Mouse (Mus musculus): Measurements from ENCODE around the gene Qprt.
"Not testable (repeated sequence)": the region's sequence is repeated elsewhere in the genome, so short reads cannot be mapped to it uniquely, and the experiment has no call there.

The Qprt gene

GRCm38 (mm10) chr7:127098950-127099349 is 23.1 kb downstream of the Qprt start:
- no peak for DNase-seq (ENCODE audit: extremely low spot score, low spot score)

DNA sequence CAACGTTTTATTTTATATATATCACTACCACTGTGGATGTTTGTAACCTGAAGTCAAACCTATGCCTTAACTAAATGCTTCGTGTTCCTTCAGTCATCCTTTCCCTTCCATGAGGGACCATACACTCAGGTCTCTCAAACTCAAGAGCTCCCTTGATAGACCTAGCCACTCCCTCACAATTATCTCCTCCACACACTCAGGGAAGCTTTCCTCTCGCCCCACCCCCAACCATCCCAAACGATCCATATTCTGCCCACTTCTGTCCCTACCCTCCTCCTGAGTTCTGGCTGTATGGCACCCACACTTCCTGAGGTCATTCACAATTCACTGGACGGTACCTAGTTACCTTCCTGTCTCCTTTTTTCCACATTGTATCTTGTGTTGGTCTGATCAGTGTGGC is 23.5 kb downstream of the Qprt start:
- DNase-seq (ENCODE audit: extremely low spot score, low spot score): no peak

GRCm38 (mm10) chr7:127096456-127096855 is 25.6 kb downstream of the Qprt start:
- DNase-seq (ENCODE audit: extremely low spot score, low spot score): no peak

- DNase-seq (ENCODE audit: extremely low spot score, low spot score): no peak
Measured at GRCm38 (mm10) chr7:127093914-127094313, 28.1 kb downstream of the Qprt start.

- no peak for DNase-seq (ENCODE audit: extremely low spot score, low spot score)
Measured at GRCm38 (mm10) chr7:127091114-127091896, 30.7 kb downstream of the Qprt start, which contains the start of gene AI467606. Gene AI467606 (plus strand): TSS chr7:127091359.

GRCm38 (mm10) chr7:127090154-127091113 is 31.6 kb downstream of the Qprt start:
- DNase-seq (ENCODE audit: extremely low spot score, low spot score): no peak

DNA sequence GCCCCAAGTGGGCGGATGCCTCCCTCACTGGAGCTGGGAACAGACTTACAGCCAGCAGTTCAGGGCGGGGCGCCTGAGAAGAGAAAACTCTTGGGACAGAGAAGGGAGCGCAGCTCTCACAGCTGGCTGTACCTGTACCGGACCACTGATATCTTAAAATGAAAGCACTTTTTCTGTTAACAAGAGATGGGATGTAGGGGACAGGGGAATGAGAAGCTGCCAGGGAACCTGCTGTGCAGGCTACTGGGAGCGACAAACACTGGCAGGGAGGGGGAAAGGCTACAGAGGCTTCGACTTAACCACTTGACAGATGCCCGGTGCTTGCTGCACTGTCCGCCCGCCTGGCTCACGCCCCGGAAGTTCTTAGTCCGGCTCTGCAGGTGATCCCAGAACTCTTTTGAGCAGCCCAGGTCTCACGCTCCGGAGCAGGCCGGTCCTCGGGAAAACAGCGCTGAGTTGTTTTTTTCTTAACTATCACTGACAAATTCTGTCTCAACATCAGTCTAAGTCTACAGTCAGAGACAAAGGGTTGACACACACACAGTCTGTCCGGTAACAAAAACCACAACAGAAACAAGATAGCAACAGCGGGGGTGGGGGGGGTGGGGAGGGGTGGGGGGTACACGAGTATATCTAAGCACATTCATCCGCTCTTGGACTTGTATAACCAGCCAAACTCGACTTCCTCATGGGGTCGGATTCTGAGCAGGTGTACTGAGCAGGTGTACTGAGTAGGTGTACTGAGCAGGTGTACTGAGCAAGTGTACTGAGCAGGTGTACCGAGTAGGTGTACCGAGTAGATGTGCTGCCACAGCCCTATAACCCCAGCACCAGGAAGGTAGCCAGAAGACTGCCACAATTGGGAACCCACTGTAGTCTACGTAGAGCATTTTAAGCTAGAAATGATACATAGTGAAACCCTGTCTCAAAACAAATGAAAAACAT is 32.9 kb downstream of the Qprt start:
- no peak for DNase-seq (ENCODE audit: extremely low spot score, low spot score)

GRCm38 (mm10) chr7:127088083-127088482 is 33.9 kb downstream of the Qprt start:
- no peak for DNase-seq (ENCODE audit: extremely low spot score, low spot score)

GRCm38 (mm10) chr7:127087278-127088010 is 34.6 kb downstream of the Qprt start, which contains the start of gene Zg16:
Gene Zg16 (minus strand): TSS chr7:127087328.
- DNase-seq (ENCODE audit: extremely low spot score, low spot score): not testable (repeated sequence)

DNA sequence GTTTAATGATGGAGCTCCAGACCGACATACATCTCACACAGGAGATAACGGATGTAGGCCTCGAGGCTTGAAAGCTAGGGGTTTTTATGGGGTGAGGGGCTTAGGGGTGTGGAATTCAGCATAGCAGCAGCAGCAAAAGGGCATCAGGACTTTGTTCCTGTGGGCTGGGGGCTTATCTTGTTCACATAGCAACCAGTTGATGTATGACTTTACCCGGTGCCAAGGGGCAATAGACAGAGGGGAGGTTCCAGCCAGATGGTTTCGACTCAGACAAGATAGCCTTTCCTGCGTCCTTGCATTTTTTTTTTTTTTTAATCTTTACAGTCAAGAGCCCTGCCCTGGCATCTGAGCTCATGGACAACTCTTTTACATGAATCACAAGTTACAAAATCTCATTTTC is 36.3 kb downstream of the Qprt start:
- not testable (repeated sequence) for DNase-seq (ENCODE audit: extremely low spot score, low spot score)

DNA sequence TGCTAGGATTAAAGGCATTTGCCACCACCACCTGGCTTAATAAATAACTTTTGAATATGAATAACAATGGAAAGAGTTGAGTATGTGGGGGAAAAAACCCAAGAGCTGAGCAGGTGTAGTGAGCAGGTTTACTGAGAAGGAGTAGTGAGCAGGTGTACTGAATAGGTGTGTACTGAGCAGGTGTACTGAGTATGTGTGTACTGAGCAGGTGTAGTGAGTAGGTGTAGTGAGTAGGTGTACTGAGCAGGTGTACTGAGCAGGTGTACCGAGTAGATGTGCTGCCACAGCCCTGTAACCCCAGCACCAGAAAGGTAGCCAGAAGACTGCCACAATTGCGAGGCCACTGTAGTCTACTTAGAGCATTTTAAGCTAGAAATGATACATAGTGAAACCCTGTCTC is 37.2 kb downstream of the Qprt start:
- DNase-seq (ENCODE audit: extremely low spot score, low spot score): no peak

- DNase-seq (ENCODE audit: extremely low spot score, low spot score): no peak
Measured at GRCm38 (mm10) chr7:127083689-127084088, 38.3 kb downstream of the Qprt start.

DNA sequence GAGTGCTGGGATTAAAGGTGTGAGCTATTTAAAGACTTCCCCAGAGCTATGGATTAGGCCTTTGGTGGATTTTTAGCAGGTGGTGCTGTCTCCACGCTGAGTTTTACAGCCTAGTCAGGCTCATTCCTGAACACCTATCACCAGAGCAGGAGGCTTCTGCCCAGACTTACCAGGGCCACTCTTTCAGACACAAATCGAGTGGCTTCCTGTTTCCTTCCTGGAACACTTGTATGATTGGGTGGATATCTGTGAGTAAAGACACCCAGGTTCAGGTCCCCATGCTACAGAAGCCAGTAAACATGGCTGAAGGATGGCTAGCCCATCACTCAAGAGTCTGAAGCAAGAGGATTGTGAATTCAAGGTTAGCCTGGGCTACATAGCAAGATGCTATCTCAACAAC is 39.0 kb downstream of the Qprt start:
- no peak for DNase-seq (ENCODE audit: extremely low spot score, low spot score)

GRCm38 (mm10) chr7:127082271-127082670 is 39.8 kb downstream of the Qprt start:
- DNase-seq (ENCODE audit: extremely low spot score, low spot score): no peak

- DNase-seq (ENCODE audit: extremely low spot score, low spot score): no peak
Measured at GRCm38 (mm10) chr7:127080045-127080444, 42.0 kb downstream of the Qprt start.

- DNase-seq (ENCODE audit: extremely low spot score, low spot score): no peak
Measured at GRCm38 (mm10) chr7:127077692-127078091, 44.3 kb downstream of the Qprt start.

DNA sequence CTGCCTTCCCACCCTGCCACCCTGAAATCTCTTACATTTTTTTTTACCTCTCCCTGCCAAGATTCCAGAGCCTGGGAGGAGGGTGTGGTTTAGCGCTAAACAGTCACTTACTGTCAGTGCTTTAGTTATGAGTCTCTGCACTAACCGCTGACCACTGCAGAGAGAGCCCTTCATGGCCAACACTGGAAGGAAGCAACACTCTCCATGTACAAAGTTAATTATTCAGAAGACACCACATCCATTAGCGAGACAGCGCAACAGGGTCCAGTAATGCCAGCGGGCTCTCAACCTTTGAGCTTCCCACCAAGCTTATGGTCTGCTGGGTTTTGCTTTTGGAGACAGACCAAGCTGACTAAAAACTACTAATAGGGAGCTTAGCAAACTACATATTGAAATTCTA is 45.8 kb downstream of the Qprt start:
- no peak for DNase-seq (ENCODE audit: extremely low spot score, low spot score)

GRCm38 (mm10) chr7:127073221-127073620 is 48.8 kb downstream of the Qprt start:
- DNase-seq (ENCODE audit: extremely low spot score, low spot score): no peak

GRCm38 (mm10) chr7:127070871-127071413 is 51.1 kb downstream of the Qprt start:
- no peak for DNase-seq (ENCODE audit: extremely low spot score, low spot score)

- DNase-seq (ENCODE audit: extremely low spot score, low spot score): no peak
Measured at GRCm38 (mm10) chr7:127066317-127066716, 55.7 kb downstream of the Qprt start.
